Mouse (Mus musculus) adrenal gland, postnatal 36 days (tissue): ENCODE data around the gene Ldlrap1. TPM values are rescaled to one million over a fixed set of nuclear protein-coding genes. Genes with fewer than 3 reads are reported as not detected.

Source experiments
- DNase-seq, 2 experiments: peaks; one replicate each; pipeline ENCODE4 v3.0.0; 2021; ENCODE audit warnings: mixed read lengths in 1 of 2
- total RNA-seq, 2 experiments: library from RNA; stranded (reverse); gene quantifications; 2 replicates each; pipeline ENCODE4 v1.2.3; 2021

Gene Ldlrap1
- total RNA-seq, 2 experiments from 2014 or later, result 47.5 to 52.9 TPM

- DNase-seq, result no peak
Observed at GRCm38 (mm10) chr4:134775234-134775944, 7.6 kb upstream of the Ldlrap1 start.

- no peak for DNase-seq
Observed at GRCm38 (mm10) chr4:134774126-134774525, 6.3 kb upstream of the Ldlrap1 start.

GRCm38 (mm10) chr4:134772805-134773674 is 5.2 kb upstream of the Ldlrap1 start:
- DNase-seq, result no peak

- peak in 1 of 2 experiments; percentile 8 for DNase-seq
Observed at GRCm38 (mm10) chr4:134769891-134770290, 2.1 kb upstream of the Ldlrap1 start.

- peak; percentile 35 to 44 for DNase-seq
Observed at GRCm38 (mm10) chr4:134769081-134769811, 1.4 kb upstream of the Ldlrap1 start.

GRCm38 (mm10) chr4:134768226-134768888 is 533 bp upstream of the Ldlrap1 start:
- DNase-seq, result peak; percentile 74 to 75

GRCm38 (mm10) chr4:134766904-134767425 is 859 bp downstream of the Ldlrap1 start:
- peak; percentile 60 to 65 for DNase-seq

GRCm38 (mm10) chr4:134766277-134766676 is 1.5 kb downstream of the Ldlrap1 start:
- no peak for DNase-seq

- DNase-seq, result no peak
Observed at GRCm38 (mm10) chr4:134764333-134764732, 3.5 kb downstream of the Ldlrap1 start.

GRCm38 (mm10) chr4:134762360-134762759 is 5.5 kb downstream of the Ldlrap1 start:
- peak in 1 of 2 experiments; percentile 37 for DNase-seq

GRCm38 (mm10) chr4:134760793-134761201 is 7.0 kb downstream of the Ldlrap1 start:
- DNase-seq, result peak; percentile 90 to 91

GRCm38 (mm10) chr4:134760281-134760680 is 7.5 kb downstream of the Ldlrap1 start:
- DNase-seq, result peak; percentile 36 to 39

GRCm38 (mm10) chr4:134759564-134759963 is 8.3 kb downstream of the Ldlrap1 start:
- DNase-seq, result no peak

GRCm38 (mm10) chr4:134758922-134759321 is 8.9 kb downstream of the Ldlrap1 start:
- no peak for DNase-seq

- peak; percentile 49 to 50 for DNase-seq
Observed at GRCm38 (mm10) chr4:134758367-134758766, 9.5 kb downstream of the Ldlrap1 start.

GRCm38 (mm10) chr4:134756953-134757352 is 10.9 kb downstream of the Ldlrap1 start:
- DNase-seq, result no peak

GRCm38 (mm10) chr4:134754941-134755340 is 12.9 kb downstream of the Ldlrap1 start:
- no peak for DNase-seq

GRCm38 (mm10) chr4:134754371-134754770 is 13.5 kb downstream of the Ldlrap1 start:
- DNase-seq, result no peak

GRCm38 (mm10) chr4:134753516-134754261 is 14.1 kb downstream of the Ldlrap1 start:
- no peak for DNase-seq

GRCm38 (mm10) chr4:134752911-134753426 is 14.9 kb downstream of the Ldlrap1 start:
- DNase-seq, result no peak
